Mouse (Mus musculus): ENCODE results near the gene Bmi1. TPM values are rescaled to one million over a fixed set of nuclear protein-coding genes. Genes with fewer than 3 reads are reported as not detected.

The Bmi1 gene
- polyA plus RNA-seq (2017; shearing (Covaris generic)): 10 to 100 TPM; 10.6 to 14.4 TPM

DNA sequence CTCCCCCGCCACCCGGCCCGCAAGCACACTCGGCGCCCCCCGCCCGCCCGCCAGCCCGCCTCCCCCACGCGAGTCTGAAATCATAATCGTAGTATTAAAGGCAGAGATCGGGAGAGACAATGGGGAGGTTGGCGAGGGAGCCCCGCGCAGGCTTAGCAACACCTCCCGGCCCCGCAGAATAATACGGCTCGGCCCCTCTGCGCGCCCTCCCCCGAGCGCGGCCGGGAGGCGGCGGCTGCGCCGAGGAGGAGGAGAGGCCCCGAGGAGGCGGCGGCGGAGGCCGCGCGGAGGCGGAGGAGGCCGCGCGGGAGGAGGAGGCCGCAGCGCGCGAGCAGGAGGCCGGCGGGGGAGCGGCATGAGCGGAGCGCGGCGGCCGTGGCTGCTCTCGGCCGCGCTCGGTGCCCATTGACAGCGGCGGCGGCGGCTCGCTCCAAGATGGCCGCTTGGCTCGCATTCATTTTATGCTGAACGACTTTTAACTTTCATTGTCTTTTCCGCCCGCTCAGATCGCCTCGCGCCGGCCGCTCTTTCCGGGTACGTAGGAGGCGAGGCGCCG lies at the start of gene Bmi1:
Gene Bmi1 (plus strand): TSS at position 83 of the 556 bp plus-strand sequence.
- peak; percentile 13 for ATAC-seq

DNA sequence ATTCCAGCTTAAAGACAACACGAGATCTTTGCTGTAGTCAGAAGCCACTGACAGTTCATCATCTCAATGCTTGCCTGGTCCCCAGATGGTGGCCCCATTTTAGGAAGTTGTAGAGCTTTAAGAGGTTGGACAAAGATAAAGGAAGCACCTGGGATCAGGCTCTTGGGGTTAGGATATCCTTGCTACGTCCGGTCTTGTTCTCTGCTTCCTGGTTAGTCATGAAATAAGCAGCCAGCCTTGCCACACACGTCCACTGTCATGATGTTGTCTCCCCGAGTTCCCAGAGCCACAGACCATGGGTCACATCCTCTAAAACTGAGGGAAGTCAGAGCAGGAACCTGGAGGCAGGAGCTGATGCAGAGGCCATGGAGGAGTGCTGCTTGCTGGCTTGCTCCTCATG lies 46.3 kb upstream of the Bmi1 start:
- ATAC-seq: no peak

DNA sequence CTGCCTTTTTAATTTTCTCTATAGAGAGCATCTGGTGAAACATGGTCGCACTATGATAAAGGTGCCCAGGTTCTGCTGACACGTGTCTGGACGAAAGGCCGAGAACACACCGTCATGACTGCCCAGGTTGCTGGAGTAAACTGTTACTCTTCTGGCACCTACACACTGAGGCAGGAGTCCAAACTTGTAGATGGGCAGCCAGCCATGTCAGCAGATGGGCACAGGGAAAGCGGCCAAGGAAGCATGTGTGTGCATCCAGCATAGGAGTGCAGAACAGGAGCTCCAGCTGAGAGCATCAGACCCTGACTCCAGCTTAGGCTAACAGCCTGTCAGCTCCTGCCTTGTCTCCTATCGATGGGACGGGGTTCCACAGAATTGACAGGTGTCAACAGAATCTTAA lies 41.8 kb upstream of the Bmi1 start:
- ATAC-seq: no peak

DNA sequence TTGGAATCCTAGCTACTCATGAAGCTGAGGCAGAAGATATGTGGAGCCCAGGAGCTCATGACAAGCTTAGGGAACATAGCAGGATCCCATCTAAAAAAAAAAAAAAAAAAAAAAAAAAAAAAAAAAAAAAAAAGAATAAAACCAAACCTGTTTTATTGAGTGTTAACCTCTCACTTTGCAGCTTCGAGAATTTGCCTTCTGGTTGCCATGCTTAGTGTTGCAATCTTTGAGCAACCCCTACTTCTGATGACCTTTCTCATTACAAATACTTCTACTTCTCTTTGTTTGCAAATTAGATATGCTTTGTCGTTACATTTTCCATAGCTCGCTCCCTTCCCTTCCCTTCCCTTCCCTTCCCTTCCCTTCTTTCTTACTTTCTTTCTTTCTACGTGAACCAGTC lies 28.3 kb upstream of the Bmi1 start:
- ATAC-seq: no peak

DNA sequence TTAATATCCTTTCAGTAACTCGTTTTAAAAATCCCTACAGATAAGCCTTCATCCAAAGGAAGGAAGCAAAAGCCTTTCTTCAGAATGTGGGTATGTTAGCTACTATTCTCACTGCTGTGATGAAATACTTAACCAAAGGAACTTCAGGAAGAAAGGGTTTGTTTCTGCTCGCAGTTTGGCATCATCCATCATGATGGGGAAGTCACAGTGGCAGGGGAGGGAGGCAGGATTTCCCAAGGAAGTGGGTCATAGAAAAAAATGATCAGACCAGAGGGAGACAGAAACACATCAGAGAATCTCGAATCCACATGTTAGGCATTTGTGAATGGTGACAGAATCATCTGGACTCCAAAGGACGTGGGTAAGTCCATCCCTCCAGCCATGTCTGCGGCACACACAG lies 22.0 kb upstream of the Bmi1 start:
- no peak for ATAC-seq

DNA sequence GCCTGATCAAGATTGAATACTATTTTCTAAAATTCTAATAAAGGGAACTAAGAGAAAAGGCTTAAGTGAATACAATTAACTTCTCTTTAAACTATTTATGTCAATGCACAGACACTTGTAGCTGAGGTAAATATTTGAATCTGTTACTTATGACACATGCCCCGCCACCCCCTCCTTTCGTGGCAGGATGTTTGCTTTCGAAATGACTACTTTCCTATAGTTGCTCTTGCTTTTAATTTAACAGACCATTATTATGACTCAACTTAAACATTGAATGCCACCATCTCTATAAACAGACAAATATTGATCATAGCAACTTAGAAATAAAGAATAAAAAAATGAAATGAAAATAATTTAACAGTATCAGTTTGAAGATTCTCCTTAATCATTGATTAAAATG lies 12.8 kb upstream of the Bmi1 start:
- ATAC-seq: peak; percentile 97

DNA sequence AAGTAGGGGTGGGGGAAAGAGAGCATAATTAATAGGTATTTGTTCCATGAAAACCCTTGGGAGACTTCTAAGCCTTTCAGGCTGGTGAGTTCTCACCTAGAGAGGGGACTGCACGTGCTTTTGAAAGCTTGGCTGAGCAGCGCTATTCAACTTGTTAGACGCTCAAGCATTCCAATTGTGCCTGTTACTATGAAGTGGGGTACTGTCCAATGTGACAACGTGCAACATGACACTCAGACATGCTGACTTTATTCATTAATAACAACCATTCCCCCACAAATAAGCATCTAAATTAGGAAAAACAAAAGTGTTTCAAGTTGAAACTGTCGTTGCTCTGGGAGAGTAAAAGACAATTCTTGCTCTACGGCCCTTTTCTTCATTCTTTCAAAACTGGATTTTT lies 5.8 kb upstream of the Bmi1 start:
- no peak for ATAC-seq

DNA sequence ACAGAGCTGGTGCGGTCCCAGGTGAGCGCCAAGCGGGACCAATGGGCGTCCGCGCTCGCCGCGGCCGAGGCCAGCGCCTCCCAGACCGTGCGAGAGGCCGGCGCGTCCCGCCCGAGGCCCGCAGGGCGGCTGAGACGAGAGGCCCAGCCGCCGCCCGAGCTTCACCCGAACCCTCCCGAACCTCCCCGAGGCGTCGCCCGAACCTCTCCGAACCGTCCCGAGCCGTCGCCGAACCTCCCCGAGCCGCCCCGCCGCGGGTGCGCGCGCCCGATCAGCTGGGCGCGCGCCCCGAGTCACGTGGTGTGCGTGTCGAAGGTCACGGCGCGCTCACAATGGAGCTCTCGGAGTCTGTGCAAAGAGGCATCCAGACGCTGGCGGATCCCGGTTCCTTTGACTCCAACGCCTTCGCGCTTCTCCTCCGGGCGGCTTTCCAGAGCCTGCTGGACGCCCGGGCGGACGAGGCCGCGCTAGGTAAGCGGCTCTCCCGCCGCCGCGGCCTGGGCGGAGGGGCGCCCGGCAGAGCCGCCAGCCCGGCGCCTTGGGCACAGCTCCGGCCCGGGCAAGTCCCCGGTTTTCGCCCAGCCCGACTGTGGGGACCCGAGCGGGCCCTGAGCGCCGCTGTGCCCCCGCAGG lies 4.6 kb upstream of the Bmi1 start, which contains the start of gene Commd3:
Gene Commd3 (plus strand): TSS at position 252 of the 633 bp plus-strand sequence.
- peak; percentile 88 for ATAC-seq

DNA sequence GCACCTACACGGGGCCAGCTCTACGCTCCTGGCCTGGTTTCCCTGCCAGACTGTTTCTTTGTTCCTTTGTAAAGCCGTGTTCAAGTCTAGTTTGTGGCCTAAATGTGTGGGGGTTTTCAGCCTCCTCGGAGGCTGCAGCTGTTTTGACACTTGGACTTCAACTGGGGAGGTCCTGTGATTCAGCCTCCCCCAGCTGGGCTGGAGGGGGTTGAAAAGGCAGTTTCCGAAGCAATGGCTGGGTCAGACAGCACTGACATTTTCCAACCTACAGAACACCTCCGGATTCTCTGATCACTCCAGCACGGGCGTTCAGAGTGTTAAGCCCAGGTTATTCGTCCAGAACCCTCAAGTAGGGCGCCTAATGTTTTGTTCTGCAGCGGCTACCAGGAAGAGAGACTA lies 4.1 kb upstream of the Bmi1 start:
- ATAC-seq: no peak

DNA sequence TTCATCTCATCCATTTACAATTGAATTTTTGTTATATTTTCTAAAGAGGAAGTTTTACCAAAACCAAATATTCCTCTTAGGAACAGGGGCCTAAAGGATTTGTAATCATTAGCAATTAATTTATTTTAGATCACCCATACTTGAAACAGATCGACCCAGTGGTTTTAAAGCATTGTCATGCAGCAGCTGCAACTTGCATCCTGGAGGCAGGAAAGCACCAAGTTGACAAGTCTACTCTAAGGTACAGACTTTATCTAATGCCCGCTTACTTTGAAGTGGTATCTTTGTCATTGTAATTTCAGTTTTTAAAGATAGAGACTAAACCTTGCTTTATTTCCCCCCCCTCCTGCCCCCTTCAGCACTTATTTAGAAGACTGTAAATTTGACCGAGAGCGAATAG lies 3.1 kb upstream of the Bmi1 start:
- no peak for ATAC-seq

DNA sequence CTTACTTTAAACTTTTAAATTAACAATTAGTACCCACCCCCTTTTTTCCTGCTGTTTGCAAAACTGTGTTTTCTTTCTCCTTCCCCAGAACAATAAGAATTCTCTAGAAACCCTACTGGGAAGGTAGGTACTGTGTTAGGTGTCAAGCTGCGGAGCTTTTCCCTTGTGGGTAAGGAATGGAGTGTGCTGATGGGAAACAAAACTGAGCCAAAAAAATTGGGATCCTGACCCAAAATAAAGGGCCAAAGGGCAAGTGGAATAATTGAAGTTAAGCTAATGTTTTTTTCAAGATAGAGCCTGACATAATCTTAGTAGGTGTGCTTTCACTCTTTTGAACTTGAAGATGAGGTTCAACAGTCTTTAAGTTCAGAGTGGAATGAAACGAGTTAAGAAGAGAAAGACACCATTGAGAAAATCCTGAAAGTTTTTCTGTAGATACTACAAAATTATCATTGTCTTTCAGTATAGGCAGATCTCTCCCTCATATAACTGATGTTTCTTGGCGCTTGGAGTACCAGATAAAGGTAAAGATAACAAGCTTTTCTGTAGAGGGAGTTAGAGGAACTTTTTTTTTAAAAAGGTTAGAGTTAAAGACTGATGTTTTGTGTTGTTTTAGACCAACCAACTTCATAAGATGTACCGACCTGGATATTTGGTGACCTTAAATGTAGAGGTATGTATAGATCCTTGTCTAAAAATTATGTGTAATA lies 2.5 kb upstream of the Bmi1 start:
- ATAC-seq: no peak

DNA sequence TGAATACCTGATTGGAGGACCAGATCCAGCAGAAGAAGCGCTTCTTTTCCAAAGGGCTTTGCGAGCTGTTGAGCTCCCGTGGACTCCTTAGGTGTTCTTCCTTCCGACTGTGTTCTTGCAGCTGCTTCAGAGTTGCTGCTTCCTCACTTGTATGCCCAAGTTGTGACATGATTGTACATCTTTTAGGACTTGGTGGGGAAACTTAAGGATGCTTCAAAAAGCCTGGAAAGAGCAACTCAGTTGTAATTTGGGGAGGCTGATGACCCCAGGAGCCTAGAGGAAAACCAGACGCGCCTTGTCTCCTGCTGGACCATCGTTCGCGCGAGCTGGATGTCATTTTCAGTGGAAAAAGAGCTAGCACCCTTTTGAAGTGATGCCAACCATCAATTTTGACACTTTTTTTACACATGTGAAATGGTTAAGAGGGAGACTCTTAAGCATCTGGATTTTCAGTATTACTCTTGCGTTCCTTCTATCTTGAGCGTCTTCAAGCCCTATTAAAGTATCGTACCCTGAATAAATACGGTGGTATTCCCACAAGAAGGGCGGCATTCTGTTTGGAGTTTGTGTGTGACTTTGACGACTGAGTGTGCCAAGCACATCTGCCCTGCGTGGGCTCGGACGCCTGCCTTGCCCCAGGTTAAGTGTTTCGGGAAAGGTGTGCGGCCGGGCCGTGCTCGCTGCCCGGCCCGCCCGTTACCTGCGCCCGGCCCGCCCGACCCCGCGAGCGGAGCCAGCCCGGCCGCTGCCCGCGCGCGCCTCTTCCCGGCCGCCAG lies 949 bp upstream of the Bmi1 start:
- ATAC-seq: no peak

DNA sequence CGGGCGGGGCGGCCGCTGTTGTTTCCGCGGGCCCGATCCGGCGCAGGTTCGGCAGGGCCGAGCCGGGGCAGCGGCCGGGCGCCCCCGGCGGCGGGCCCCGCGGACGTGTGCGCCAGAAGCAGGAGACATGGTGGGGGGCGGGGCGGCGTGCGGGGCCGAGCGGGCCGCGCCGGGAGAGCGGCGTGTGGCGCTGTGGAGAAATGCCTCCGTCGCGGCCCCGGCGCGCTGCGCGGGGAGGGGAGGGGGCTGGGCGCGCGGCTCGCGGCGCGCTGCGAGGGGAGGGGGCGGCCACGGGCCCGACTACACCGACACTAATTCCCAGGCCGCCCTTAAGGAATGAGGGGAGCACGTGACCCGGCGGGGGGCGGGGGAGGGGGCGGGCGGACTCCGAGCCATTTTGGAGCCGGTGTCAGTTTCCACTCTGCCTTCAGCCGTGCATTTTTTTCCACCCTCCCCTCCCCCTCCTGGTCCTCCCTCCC lies 322 bp upstream of the Bmi1 start:
- ATAC-seq: peak; percentile 8

DNA sequence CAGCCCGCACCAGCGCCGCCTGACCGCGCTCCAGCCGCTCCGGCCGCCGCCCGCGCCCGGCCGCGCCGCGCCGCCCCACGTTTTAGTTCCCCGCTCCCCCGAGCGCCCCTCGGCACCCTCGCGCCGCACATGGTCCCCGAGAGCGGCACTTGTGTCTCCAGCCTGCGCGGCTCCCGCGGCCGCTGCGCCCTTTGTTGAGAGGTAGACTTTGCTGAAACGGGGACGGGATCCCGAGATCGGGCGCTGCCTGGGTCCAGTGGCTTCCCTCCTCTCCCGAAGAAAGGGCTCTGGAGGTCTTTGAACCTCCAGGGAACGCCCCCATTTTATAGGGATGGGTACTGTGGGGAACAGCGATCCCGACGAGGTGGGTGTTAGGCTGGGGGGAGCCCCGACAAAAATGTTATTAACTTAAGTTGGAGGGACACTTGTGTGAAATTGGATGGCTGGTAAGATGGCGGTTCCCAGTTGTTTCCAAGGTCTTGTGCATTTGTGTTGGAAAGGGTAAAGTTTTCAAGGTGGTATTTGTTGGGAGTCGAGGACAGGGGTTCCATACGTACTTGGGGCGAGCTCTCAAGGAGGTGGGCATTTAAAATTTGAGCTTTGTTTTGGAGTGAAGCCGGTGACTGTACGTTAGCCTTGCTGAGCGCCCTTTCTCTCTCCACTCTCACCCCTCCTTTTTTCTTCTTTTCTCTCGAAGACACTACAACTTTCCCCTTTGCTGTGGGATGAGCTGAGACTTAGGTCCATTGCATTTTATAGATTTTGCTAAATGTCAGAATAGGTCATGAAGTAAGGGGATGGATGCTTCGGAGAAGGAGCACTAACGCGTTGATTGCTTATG lies 1.0 kb downstream of the Bmi1 start:
- peak; percentile 16 for ATAC-seq

DNA sequence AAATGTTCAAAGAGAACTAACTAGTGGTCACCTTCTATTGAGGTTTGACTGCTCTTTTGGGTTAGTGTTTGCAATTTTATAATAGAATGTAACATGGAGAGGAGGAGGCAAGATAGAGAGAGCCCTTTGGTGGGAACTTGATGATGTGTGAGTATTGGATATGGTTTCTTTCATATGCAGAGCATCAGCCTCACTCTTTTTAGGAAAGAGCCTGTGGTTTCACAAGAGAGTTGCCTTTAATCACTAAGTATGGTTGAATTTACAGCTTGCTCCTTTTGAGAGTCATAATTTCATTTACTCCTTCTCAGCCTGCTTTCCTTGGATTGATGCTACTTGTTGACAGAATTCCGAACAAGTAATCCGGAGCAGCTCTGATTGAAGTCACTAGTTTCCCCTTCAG lies 2.9 kb downstream of the Bmi1 start:
- no peak for ATAC-seq

DNA sequence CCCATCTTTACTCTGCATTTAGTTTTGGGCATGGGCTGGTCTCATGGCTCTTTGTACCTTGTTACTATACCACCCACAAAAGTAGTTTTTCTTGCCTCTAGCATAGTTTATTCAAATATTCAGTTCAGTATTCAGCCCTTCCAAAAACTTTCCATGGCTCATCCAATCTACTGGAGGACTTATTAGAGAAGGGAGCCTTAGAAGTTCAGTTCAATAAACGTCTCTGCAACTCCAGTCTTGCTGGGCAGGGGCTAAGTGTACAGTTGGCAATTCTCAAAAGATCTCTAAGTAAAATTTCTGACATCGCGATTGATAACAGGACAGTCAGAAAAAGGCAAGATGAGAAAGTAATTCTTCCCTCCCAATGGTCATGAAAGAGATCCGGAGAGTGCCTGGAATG lies 3.7 kb downstream of the Bmi1 start:
- no peak for ATAC-seq

DNA sequence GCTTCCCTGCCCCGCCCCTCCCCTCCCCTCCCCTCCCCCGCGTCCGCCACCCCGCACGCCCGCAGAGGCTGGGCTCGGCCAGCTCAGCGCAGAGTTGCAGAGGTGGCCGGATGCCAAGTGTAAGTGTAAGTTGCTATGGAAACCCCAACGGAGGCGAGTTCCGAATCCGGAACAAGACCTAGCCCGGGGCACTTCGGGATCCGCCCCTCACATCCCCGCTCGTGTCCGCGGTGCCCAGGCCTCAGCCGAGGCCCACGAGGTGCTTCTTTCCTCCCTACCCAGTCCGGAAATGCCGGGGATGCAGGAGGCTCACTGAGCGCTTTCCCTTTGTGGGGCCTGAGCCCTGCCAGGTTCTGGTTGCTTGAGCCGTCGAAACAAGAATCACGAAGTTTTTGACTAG lies 4.1 kb downstream of the Bmi1 start:
- ATAC-seq: peak; percentile 65

DNA sequence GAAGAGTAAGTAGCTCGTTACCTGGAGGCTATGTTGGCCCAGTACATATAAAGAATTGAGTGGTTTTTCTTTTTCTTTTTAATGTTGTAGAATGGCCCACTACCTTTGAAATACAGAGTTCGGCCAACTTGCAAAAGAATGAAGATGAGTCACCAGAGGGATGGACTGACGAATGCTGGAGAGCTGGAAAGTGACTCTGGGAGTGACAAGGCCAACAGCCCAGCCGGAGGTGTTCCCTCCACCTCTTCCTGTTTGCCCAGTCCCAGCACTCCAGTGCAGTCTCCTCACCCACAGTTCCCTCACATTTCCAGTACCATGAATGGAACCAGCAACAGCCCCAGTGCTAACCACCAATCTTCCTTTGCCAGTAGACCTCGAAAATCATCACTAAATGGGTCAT lies 7.2 kb downstream of the Bmi1 start:
- ATAC-seq: no peak

DNA sequence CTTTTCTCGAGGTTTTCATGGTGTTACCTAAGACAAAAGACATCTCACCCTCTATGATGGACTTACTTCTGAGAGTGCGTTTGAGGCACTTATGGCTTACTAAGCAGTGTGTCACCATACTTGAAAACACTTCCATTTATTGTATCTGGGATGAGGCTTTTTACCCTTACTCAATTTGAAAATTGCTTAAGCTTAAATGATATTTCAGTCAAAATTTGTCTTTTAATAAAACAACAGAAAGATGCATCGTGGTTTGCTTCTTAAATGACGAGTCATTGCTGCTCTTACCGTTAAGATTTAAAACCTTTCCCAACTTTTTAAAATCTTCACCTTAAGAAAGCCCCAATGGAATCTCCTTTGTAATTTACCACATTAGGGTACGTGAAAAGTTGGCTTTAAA lies 9.6 kb downstream of the Bmi1 start:
- no peak for ATAC-seq

DNA sequence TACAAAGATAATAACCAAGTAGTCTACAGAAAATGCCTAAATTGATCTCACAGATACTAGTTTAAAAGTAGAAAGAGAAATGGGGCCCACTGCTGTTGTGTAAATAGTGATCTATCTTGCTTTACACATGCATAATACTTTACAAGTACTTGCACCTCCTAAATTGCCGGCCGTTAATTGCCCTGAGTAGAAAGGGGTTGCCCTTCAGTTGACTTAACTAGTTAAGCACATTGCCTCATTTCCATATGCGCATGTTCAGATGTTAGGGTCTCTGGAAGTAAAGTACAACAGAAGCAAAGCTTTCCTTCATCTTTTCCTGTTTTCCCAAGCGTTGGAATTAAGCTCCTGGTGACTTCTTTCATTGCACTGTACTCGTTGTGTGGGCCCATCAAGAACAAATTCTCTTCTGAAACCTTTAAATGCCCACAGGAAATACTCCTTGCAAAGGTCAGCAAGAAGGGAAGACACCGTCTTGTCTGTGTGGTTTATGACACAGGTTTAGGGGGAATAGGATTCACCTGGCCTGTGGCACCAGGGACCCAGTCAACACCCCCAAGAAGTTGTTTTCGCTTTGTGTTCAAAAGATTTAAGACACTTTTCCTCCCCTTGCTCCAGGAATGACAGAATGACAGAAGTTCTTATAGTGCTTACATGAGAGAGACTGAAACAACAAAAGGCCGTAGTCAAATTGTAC lies 10.2 kb downstream of the Bmi1 start:
- ATAC-seq: no peak

DNA sequence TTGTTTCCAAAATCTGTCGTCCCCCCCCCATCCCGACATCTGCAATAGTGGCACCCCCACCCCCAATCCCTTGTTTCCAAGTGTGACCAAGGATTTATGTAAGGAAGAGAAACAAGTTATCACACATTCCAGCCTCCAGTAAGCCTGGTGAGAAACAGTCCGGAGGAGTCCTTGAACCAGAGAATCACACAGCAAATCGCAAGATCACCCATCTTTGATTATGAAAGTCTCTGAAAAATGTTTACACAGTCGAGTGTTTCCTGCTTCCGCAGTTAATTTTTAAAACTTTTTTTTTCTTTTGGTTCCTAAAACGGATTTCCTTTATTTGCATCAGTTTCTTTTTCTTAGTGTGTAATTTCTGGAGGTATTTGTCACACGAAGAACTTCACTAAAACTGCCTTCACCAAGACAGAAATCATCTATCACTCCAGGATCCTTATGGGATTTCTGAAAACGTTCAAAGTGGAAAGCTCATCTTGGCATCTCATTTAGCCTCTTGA lies 10.9 kb downstream of the Bmi1 start:
- peak; percentile 18 for ATAC-seq

DNA sequence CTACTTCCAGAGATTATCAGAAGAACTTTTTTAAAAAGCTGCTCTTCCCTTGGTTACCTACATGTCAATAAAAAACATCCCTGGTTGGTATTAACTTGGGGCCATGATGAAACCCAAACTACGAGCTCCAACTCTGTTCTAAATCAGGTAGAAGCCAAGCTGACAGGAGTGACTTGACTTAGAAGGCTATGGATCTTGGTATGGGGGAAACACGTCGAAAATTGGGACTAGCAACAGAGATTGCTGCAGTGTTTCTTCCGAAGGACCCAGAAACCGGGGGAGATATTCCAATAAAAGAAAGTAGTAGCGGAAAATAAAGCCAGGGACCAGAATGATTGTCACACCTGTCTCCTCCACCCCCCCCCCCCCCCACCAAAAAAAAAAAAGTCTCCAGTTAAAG lies 11.5 kb downstream of the Bmi1 start:
- ATAC-seq: no peak
